Mouse (Mus musculus) gonadal fat pad, adult 2 months (tissue): ENCODE results near the gene Mapk11. TPM values are rescaled to one million over a fixed set of nuclear protein-coding genes. Genes with fewer than 3 reads are reported as not detected.

ENCODE experiments used
- DNase-seq: peaks from one replicate; pipeline ENCODE4 v3.0.0-alpha.2; 2012; ENCODE audit warnings: low read depth
- polyA plus RNA-seq: library from polyadenylated mRNA; depleted of rRNA; stranded (reverse); fragments of >200 nt; gene quantifications from 2 replicates; pipeline ENCODE4 v1.2.3, GENCODE M21; 2012

Gene Mapk11
- polyA plus RNA-seq, 1 experiment = 23.8 TPM

GRCm38 (mm10) chr15:89141443-89141842 lies 8.0 kb downstream of the Mapk11 start:
- no peak for DNase-seq

GRCm38 (mm10) chr15:89140659-89141252 lies 8.7 kb downstream of the Mapk11 start, which contains the start of gene Mapk12:
Mapk12 (minus strand) TSS chr15:89140703.
- no peak for DNase-seq

- no peak for DNase-seq
Observed at GRCm38 (mm10) chr15:89140048-89140658, 9.3 kb downstream of the Mapk11 start.

- no peak for DNase-seq
Observed at GRCm38 (mm10) chr15:89138531-89138930, 10.9 kb downstream of the Mapk11 start.

- no peak for DNase-seq
Observed at GRCm38 (mm10) chr15:89138046-89138405, 11.4 kb downstream of the Mapk11 start.

- no peak for DNase-seq
Observed at GRCm38 (mm10) chr15:89137378-89138045, 11.9 kb downstream of the Mapk11 start.

GRCm38 (mm10) chr15:89136461-89137155 lies 12.8 kb downstream of the Mapk11 start:
- DNase-seq = no peak

- no peak for DNase-seq
Observed at GRCm38 (mm10) chr15:89131316-89131715, 18.1 kb downstream of the Mapk11 start.

- DNase-seq = no peak
Observed at GRCm38 (mm10) chr15:89130245-89130644, 19.2 kb downstream of the Mapk11 start.

- no peak for DNase-seq
Observed at GRCm38 (mm10) chr15:89128382-89129350, 20.8 kb downstream of the Mapk11 start, which contains the start of gene Hdac10. Hdac10 (minus strand) TSS chr15:89128700.

- DNase-seq = no peak
Observed at GRCm38 (mm10) chr15:89127364-89127940, 22.0 kb downstream of the Mapk11 start.

GRCm38 (mm10) chr15:89126622-89127021 lies 22.8 kb downstream of the Mapk11 start:
- no peak for DNase-seq

- DNase-seq = no peak
Observed at GRCm38 (mm10) chr15:89125351-89125750, 24.1 kb downstream of the Mapk11 start.

GRCm38 (mm10) chr15:89124312-89124711 lies 25.1 kb downstream of the Mapk11 start:
- DNase-seq = no peak

- no peak for DNase-seq
Observed at GRCm38 (mm10) chr15:89123595-89123994, 25.8 kb downstream of the Mapk11 start.

- DNase-seq = no peak
Observed at GRCm38 (mm10) chr15:89122649-89123366, 26.6 kb downstream of the Mapk11 start, which contains the start of gene Tubgcp6. Tubgcp6 (minus strand) TSS chr15:89123112.

- no peak for DNase-seq
Observed at GRCm38 (mm10) chr15:89118007-89118406, 31.4 kb downstream of the Mapk11 start.

GRCm38 (mm10) chr15:89110147-89110546 lies 39.3 kb downstream of the Mapk11 start:
- no peak for DNase-seq

- no peak for DNase-seq
Observed at GRCm38 (mm10) chr15:89106976-89107375, 42.5 kb downstream of the Mapk11 start.

GRCm38 (mm10) chr15:89106073-89106472 lies 43.4 kb downstream of the Mapk11 start:
- DNase-seq = no peak
